Mouse (Mus musculus) CH12.LX (cell line): ENCODE measurements around the gene Usp21. TPM values are rescaled to one million over a fixed set of nuclear protein-coding genes. Genes with fewer than 3 reads are reported as not detected.

Source experiments
- DNase-seq: peaks from one replicate; pipeline ENCODE4 v3.0.0-alpha.2; 2013; ENCODE audit errors: extremely low read depth
- H3K27ac ChIP-seq: 2 replicates; pipeline ENCODE4 v1.5.1; 2012; ENCODE audit warnings: low read depth, mild to moderate bottlenecking, control low read depth, moderate library complexity; ENCODE audit not compliant: insufficient read depth
- H3K27me3 ChIP-seq: replicated peaks from 2 replicates; pipeline ENCODE3; 2012; ENCODE audit warnings: inconsistent platforms
- H3K36me3 ChIP-seq, 2 experiments: replicated peaks in 1 of 2; 2 replicates each; pipeline versions ENCODE3 to v1.6.1; 2012; ENCODE audit warnings: inconsistent platforms in 1 of 2, low read length in 1 of 2, mild to moderate bottlenecking in 1 of 2, mixed read lengths in 1 of 2, moderate library complexity in 1 of 2; ENCODE audit not compliant: control insufficient read depth in 1 of 2, insufficient read depth in 1 of 2
- H3K4me1 ChIP-seq, 2 experiments: 2 replicates each; pipeline ENCODE4 v1.6.1; 2012; ENCODE audit warnings: inconsistent platforms in 1 of 2, moderate library complexity in 1 of 2; ENCODE audit not compliant: insufficient read depth in 2 of 2, control insufficient read depth in 1 of 2
- H3K4me2 ChIP-seq: 2 replicates; pipeline ENCODE4 v1.6.1; 2012; ENCODE audit warnings: low read depth, mild to moderate bottlenecking, control low read depth; ENCODE audit not compliant: poor library complexity, insufficient read depth, severe bottlenecking
- H3K4me3 ChIP-seq, 3 experiments: fragments of 150-350 bp in 1 of 3; sonication (generic) in 1 of 3; replicated peaks in 1 of 3; 2 replicates each; pipeline versions ENCODE3 to v1.5.1; 2011 to 2012; ENCODE audit warnings: low read depth in 2 of 3, low read length in 2 of 3, mild to moderate bottlenecking in 2 of 3, moderate library complexity in 2 of 3, control low read depth in 1 of 3, improper control_type of control experiment in 1 of 3, inconsistent platforms in 1 of 3, mixed read lengths in 1 of 3; ENCODE audit not compliant: poor library complexity in 1 of 3
- H3K79me2 ChIP-seq: replicated peaks from 2 replicates; pipeline ENCODE4 v1.6.1; 2012; ENCODE audit warnings: mild to moderate bottlenecking, moderate library complexity; ENCODE audit not compliant: control insufficient read depth, poor library complexity, insufficient read depth, severe bottlenecking; ENCODE audit errors: extremely low read depth
- H3K9ac ChIP-seq: 2 replicates; pipeline ENCODE4 v1.6.1; 2012; ENCODE audit warnings: low read depth, mild to moderate bottlenecking, control low read depth, moderate library complexity; ENCODE audit not compliant: insufficient read depth
- H3K9me3 ChIP-seq: replicated peaks from 2 replicates; pipeline ENCODE3; 2012; ENCODE audit warnings: low read length, inconsistent platforms, mixed read lengths
- BHLHE40 ChIP-seq: IDR thresholded peaks from 2 replicates; pipeline ENCODE4 v1.6.1; 2011; ENCODE audit warnings: mild to moderate bottlenecking, low read depth, low read length, improper control_type of control experiment
- CHD2 ChIP-seq: IDR thresholded peaks from 2 replicates; pipeline ENCODE4 v1.6.1; 2011; ENCODE audit warnings: low read length, improper control_type of control experiment
- CTCF ChIP-seq, 2 experiments: IDR thresholded peaks in 1 of 2; conservative IDR thresholded peaks in 1 of 2; 2 replicates each; pipeline ENCODE4 v1.5.1; 2011 to 2012; ENCODE audit warnings: low read depth in 2 of 2, low read length in 2 of 2, improper control_type of control experiment in 1 of 2, inconsistent platforms in 1 of 2, mild to moderate bottlenecking in 1 of 2, moderate library complexity in 1 of 2
- E2F4 ChIP-seq: IDR thresholded peaks from 2 replicates; pipeline ENCODE4 v1.6.1; 2011; ENCODE audit warnings: low read depth, low read length, improper control_type of control experiment; ENCODE audit not compliant: insufficient replicate concordance
- JUN ChIP-seq: IDR thresholded peaks from 2 replicates; pipeline ENCODE4 v1.6.1; 2011; ENCODE audit warnings: low read depth, mild to moderate bottlenecking, low read length, improper control_type of control experiment, moderate library complexity; ENCODE audit not compliant: insufficient read depth
- KAT2A ChIP-seq: IDR thresholded peaks from 2 replicates; pipeline ENCODE4 v1.6.1; 2012; ENCODE audit warnings: low read length, improper control_type of control experiment, inconsistent platforms; ENCODE audit not compliant: insufficient replicate concordance
- MEF2A ChIP-seq: IDR thresholded peaks from 2 replicates; pipeline ENCODE4 v1.6.1; 2014; ENCODE audit warnings: low read depth, mild to moderate bottlenecking, inconsistent platforms, low read length, improper control_type of control experiment, borderline replicate concordance
- NRF1 ChIP-seq: IDR thresholded peaks from 2 replicates; pipeline ENCODE4 v1.6.1; 2014; ENCODE audit warnings: low read depth, mild to moderate bottlenecking, inconsistent platforms, low read length, improper control_type of control experiment, moderate library complexity
- POLR2A ChIP-seq: IDR thresholded peaks from 2 replicates; pipeline ENCODE4 v1.6.1; 2011; ENCODE audit warnings: low read depth, mild to moderate bottlenecking, improper control_type of control experiment, low read length
- POLR2AphosphoS2 ChIP-seq: IDR thresholded peaks from 2 replicates; pipeline ENCODE4 v1.6.1; 2011; ENCODE audit warnings: low read depth, low read length, improper control_type of control experiment
- RCOR1 ChIP-seq: conservative IDR thresholded peaks from 2 replicates; pipeline ENCODE4 v1.6.1; 2012; ENCODE audit warnings: low read depth, mild to moderate bottlenecking, inconsistent platforms, low read length, improper control_type of control experiment
- TBP ChIP-seq: conservative IDR thresholded peaks from 2 replicates; pipeline ENCODE4 v1.6.1; 2011; ENCODE audit warnings: low read depth, low read length, improper control_type of control experiment
- USF1 ChIP-seq: IDR thresholded peaks from 2 replicates; pipeline ENCODE4 v1.6.1; 2014; ENCODE audit warnings: low read depth, mild to moderate bottlenecking, inconsistent platforms, low read length, improper control_type of control experiment
- ZMIZ1 ChIP-seq: IDR thresholded peaks from 2 replicates; pipeline ENCODE4 v1.6.1; 2012; ENCODE audit warnings: low read depth, mild to moderate bottlenecking, inconsistent platforms, low read length, improper control_type of control experiment
- dilution Hi-C: fragments of 300-500 bp; cut with MboI; formaldehyde crosslinking; loops from 2 replicates; pipeline ENCODE4 v1.14.3; 2020; ENCODE audit warnings: low sequenced_read_pairs; ENCODE audit not compliant: extremely low pct_unique_long_range_greater_than_20kb, extremely low pct_ligation_motif_present
- in situ Hi-C: fragments of 300-500 bp; cut with MboI; formaldehyde crosslinking; loops from 3 replicates; pipeline ENCODE4 v1.14.3; 2019; ENCODE audit warnings: low sequenced_read_pairs, low pct_ligation_motif_present, low pct_unique_long_range_greater_than_20kb, mixed read lengths
- polyA plus RNA-seq: library from polyadenylated mRNA; unstranded; fragments of >175 nt; gene quantifications from 2 replicates; pipeline ENCODE4 v1.2.1, GENCODE M21; 2012; ENCODE audit warnings: low read depth; ENCODE audit not compliant: insufficient read length
- total RNA-seq, 2 experiments: library from RNA; depleted of rRNA; stranded (reverse); fragments of 300-350 nt in 1 of 2; fragments of >200 nt in 1 of 2; gene quantifications; 2 replicates each; pipeline ENCODE4 v1.2.3; 2012 to 2014

Gene Usp21
- total and polyA plus RNA-seq, 3 experiments, result 8.5 to 37.6 (median 14.2) TPM

GRCm38 (mm10) chr1:171284491-171284890, 3.3 kb downstream of the Usp21 start:
- Histone ChIP-seq H3K36me3 (peaks cover 31 to 61% of the 10 kb centered on the region in 2 experiments), H3K9ac (no peak overlapping the region), H3K9me3 (no peaks in the 10 kb centered on the region), H3K27me3 (no peaks in the 10 kb centered on the region), H3K4me1 (peaks cover 5 to 48% of the 10 kb centered on the region in 2 experiments; a peak in 3 of 4 replicates), H3K79me2 (0 out of 2 replicates have a peak, but pooled peaks cover 3% of the 10 kb centered on the region), H3K4me3 (no peak overlapping the region), H3K27ac (no peak overlapping the region), H3K4me2 (no peak overlapping the region)
- dilution Hi-C loops (no loop called here), in situ Hi-C loops (no loop called here)
- TF ChIP-seq BHLHE40 (no peak), CHD2 (no peak), NRF1 (no peak), KAT2A (no peak), CTCF (conservative IDR thresholded peaks at IDR 0.05 in 1 of 2, IDR thresholded peaks at IDR 0.05 in 1 of 2; ENCODE audit: low read depth in 2 of 2, low read length in 2 of 2) (no peak), E2F4 (no peak), MEF2A (no peak)
- DNase-seq, result no peak

GRCm38 (mm10) chr1:171283188-171284160, 4.3 kb downstream of the Usp21 start:
- in situ Hi-C loops (no loop called here), dilution Hi-C loops (no loop called here)
- no peak overlapping the region for H3K9ac ChIP-seq
- H3K36me3 ChIP-seq, result peaks cover 24 to 61% of the 10 kb centered on the region in 2 experiments
- no peak overlapping the region for H3K4me3 ChIP-seq
- no peak for TF ChIP-seq ZMIZ1
- no peak for TF ChIP-seq RCOR1
- no peak for TF ChIP-seq POLR2A
- no peak for TF ChIP-seq NRF1
- TF ChIP-seq TBP, result no peak
- no peak for TF ChIP-seq USF1
- no peak for TF ChIP-seq JUN
- TF ChIP-seq POLR2AphosphoS2, result no peak
- H3K9me3 ChIP-seq, result no peaks in the 10 kb centered on the region
- H3K4me1 ChIP-seq, result peaks cover 5 to 43% of the 10 kb centered on the region in 2 experiments; a peak in 3 of 4 replicates
- H3K27me3 ChIP-seq, result no peaks in the 10 kb centered on the region
- 0 out of 2 replicates have a peak, but pooled peaks cover 3% of the 10 kb centered on the region for H3K79me2 ChIP-seq
- no peak overlapping the region for H3K4me2 ChIP-seq
- no peak overlapping the region for H3K27ac ChIP-seq
- no peak for DNase-seq
